Mouse (Mus musculus): Measurements from ENCODE around the gene Rangap1. TPM values are rescaled to one million over a fixed set of nuclear protein-coding genes. Genes with fewer than 3 reads are reported as not detected.

Gene Rangap1
- total RNA-seq, 1 experiment: 178 TPM

DNA sequence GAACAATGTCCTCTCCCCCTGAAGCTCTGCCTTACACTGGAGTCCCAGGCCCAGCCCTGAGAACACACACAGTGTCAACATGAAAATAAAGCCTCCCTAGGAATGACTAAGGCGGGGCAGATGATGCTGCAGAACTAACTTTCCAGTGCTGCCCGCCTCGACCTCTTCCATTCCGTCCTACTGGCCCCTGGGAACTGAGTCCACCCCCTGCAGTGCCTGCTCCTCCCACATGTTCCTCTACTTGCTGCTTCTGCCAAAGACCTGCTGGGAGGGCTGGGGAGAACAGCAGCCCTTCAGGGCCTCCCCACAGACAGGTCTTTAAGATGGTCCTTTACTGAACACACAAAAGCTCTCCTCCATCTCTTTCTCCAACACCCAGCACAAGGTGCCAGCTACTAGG, 34.5 kb downstream of the Rangap1 start:
- H3K36me3 ChIP-seq (ENCODE audit: control insufficient read depth, insufficient read depth, low read length, poor library complexity, severe bottlenecking): peaks cover 71% of the 10 kb centered on the region
- in situ Hi-C loops (cut with MboI; ENCODE audit: low sequenced_read_pairs in 2 of 2, unreplicated experiment in 2 of 2): no loop called here
- no peak overlapping the region for H3K4me3 ChIP-seq (ENCODE audit: insufficient read depth in 1 of 2, low read depth in 1 of 2, low read length in 2 of 2, poor library complexity in 1 of 2, severe bottlenecking in 1 of 2)
- H3K9ac ChIP-seq (ENCODE audit: insufficient read depth, low read depth, low read length, poor library complexity, severe bottlenecking): no peak overlapping the region
- H3K4me1 ChIP-seq (ENCODE audit: control insufficient read depth in 2 of 2, insufficient read depth in 2 of 2, low read length in 2 of 2, poor library complexity in 1 of 2): peaks cover 0 to 10% of the 10 kb centered on the region in 2 experiments; a peak in 1 of 4 replicates
- no peak overlapping the region for H3K27ac ChIP-seq (ENCODE audit: insufficient read depth, low read depth, low read length, poor library complexity, severe bottlenecking)
- no peak for TF ChIP-seq MAFK (IDR thresholded peaks at IDR 0.05; ENCODE audit: insufficient read depth, low read depth, low read length)
- no peak for TF ChIP-seq ZC3H11A (IDR thresholded peaks at IDR 0.05; ENCODE audit: borderline replicate concordance, low read depth, low read length)
- no peak for TF ChIP-seq CHD2 (IDR thresholded peaks at IDR 0.05; ENCODE audit: low read depth, low read length)
- TF ChIP-seq HCFC1 (IDR thresholded peaks at IDR 0.05; ENCODE audit: borderline replicate concordance, insufficient read depth, low read length): no peak
- TF ChIP-seq ZNF384 (IDR thresholded peaks at IDR 0.05; ENCODE audit: low read depth, low read length): no peak
- H3K9me3 ChIP-seq (ENCODE audit: control insufficient read depth, insufficient read depth, low read depth, low read length): no peaks in the 10 kb centered on the region
- no peak for DNase-seq (ENCODE audit: low read depth, low spot score)

GRCm38 (mm10) chr15:81709686-81710085, 35.6 kb downstream of the Rangap1 start:
- no peak overlapping the region for H3K4me3 ChIP-seq (ENCODE audit: insufficient read depth in 1 of 2, low read depth in 1 of 2, low read length in 2 of 2, poor library complexity in 1 of 2, severe bottlenecking in 1 of 2)
- in situ Hi-C loops (cut with MboI; ENCODE audit: low sequenced_read_pairs in 2 of 2, unreplicated experiment in 2 of 2): no loop called here
- no peak overlapping the region for H3K9ac ChIP-seq (ENCODE audit: insufficient read depth, low read depth, low read length, poor library complexity, severe bottlenecking)
- no peak for DNase-seq (ENCODE audit: low read depth, low spot score)
- TF ChIP-seq ZNF384 (IDR thresholded peaks at IDR 0.05; ENCODE audit: low read depth, low read length): no peak
- no peaks in the 10 kb centered on the region for H3K9me3 ChIP-seq (ENCODE audit: control insufficient read depth, insufficient read depth, low read depth, low read length)
- H3K27ac ChIP-seq (ENCODE audit: insufficient read depth, low read depth, low read length, poor library complexity, severe bottlenecking): no peak overlapping the region
- peaks cover 0 to 19% of the 10 kb centered on the region in 2 experiments; a peak in 1 of 4 replicates for H3K4me1 ChIP-seq (ENCODE audit: control insufficient read depth in 2 of 2, insufficient read depth in 2 of 2, low read length in 2 of 2, poor library complexity in 1 of 2)
- peaks cover 74% of the 10 kb centered on the region for H3K36me3 ChIP-seq (ENCODE audit: control insufficient read depth, insufficient read depth, low read length, poor library complexity, severe bottlenecking)

DNA sequence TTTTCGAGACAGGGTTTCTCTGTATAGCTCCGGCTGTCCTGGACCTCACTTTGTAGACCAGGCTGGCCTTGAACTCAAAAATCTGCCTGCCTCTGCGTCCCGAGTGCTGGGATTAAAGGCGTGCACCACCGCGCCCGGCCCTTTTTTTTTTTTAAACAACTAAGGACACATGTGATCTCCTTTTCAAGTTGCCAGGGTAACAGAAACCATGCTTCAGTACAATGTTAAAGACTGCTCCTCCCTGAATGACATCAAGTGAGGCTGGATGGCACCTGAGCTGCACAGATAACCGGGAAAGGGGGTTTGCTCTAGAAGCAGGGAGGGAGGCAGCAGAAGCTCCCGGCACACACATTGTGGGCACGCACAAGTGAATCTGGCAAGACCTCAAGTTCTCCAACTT, 36.3 kb downstream of the Rangap1 start:
- no peaks in the 10 kb centered on the region for H3K9me3 ChIP-seq (ENCODE audit: control insufficient read depth, insufficient read depth, low read depth, low read length)
- H3K36me3 ChIP-seq (ENCODE audit: control insufficient read depth, insufficient read depth, low read length, poor library complexity, severe bottlenecking): peaks cover 79% of the 10 kb centered on the region
- peaks cover 0 to 23% of the 10 kb centered on the region in 2 experiments; a peak in 2 of 4 replicates for H3K4me1 ChIP-seq (ENCODE audit: control insufficient read depth in 2 of 2, insufficient read depth in 2 of 2, low read length in 2 of 2, poor library complexity in 1 of 2)
- DNase-seq (ENCODE audit: low read depth, low spot score): no peak
- no peak overlapping the region for H3K27ac ChIP-seq (ENCODE audit: insufficient read depth, low read depth, low read length, poor library complexity, severe bottlenecking)
- no peak overlapping the region for H3K4me3 ChIP-seq (ENCODE audit: insufficient read depth in 1 of 2, low read depth in 1 of 2, low read length in 2 of 2, poor library complexity in 1 of 2, severe bottlenecking in 1 of 2)
- in situ Hi-C loops (cut with MboI; ENCODE audit: low sequenced_read_pairs in 2 of 2, unreplicated experiment in 2 of 2): no loop called here
- no peak overlapping the region for H3K9ac ChIP-seq (ENCODE audit: insufficient read depth, low read depth, low read length, poor library complexity, severe bottlenecking)
- TF ChIP-seq ZC3H11A (IDR thresholded peaks at IDR 0.05; ENCODE audit: borderline replicate concordance, low read depth, low read length) (no peak), CHD2 (IDR thresholded peaks at IDR 0.05; ENCODE audit: low read depth, low read length) (no peak), ZNF384 (IDR thresholded peaks at IDR 0.05; ENCODE audit: low read depth, low read length) (no peak), HCFC1 (IDR thresholded peaks at IDR 0.05; ENCODE audit: borderline replicate concordance, insufficient read depth, low read length) (no peak), MAFK (IDR thresholded peaks at IDR 0.05; ENCODE audit: insufficient read depth, low read depth, low read length) (no peak)

DNA sequence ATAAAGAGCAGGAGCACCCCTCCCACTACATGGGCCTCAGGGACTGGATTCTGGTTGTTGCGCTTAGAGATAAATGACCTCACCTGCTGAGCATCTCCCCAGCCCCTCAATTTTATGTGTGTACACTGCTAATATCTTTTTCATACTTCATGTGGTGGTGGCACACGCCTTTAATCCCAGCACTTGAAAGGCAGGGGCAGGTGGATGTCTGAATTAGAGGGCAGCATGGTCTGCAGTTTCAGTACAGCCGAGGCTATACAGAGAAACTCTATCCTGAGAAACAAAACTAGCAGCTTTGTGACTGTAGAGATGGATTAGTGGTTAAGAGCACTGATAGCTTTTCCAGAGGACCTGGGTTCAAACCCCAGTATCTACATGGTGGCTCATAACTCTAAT, 42.2 kb downstream of the Rangap1 start:
- Histone ChIP-seq H3K9me3 (ENCODE audit: control insufficient read depth, insufficient read depth, low read depth, low read length) (no peaks in the 10 kb centered on the region), H3K36me3 (ENCODE audit: control insufficient read depth, insufficient read depth, low read length, poor library complexity, severe bottlenecking) (peaks cover 38% of the 10 kb centered on the region), H3K4me3 (ENCODE audit: insufficient read depth in 1 of 2, low read depth in 1 of 2, low read length in 2 of 2, poor library complexity in 1 of 2, severe bottlenecking in 1 of 2) (no peak overlapping the region), H3K9ac (ENCODE audit: insufficient read depth, low read depth, low read length, poor library complexity, severe bottlenecking) (no peak overlapping the region), H3K27ac (ENCODE audit: insufficient read depth, low read depth, low read length, poor library complexity, severe bottlenecking) (no peak overlapping the region), H3K4me1 (ENCODE audit: control insufficient read depth in 2 of 2, insufficient read depth in 2 of 2, low read length in 2 of 2, poor library complexity in 1 of 2) (peaks cover 2 to 21% of the 10 kb centered on the region in 2 experiments; a peak in 2 of 4 replicates)
- no peak for DNase-seq (ENCODE audit: low read depth, low spot score)
- no peak for TF ChIP-seq HCFC1 (IDR thresholded peaks at IDR 0.05; ENCODE audit: borderline replicate concordance, insufficient read depth, low read length)
- no peak for TF ChIP-seq ZNF384 (IDR thresholded peaks at IDR 0.05; ENCODE audit: low read depth, low read length)
- TF ChIP-seq CHD2 (IDR thresholded peaks at IDR 0.05; ENCODE audit: low read depth, low read length): no peak
- TF ChIP-seq MAFK (IDR thresholded peaks at IDR 0.05; ENCODE audit: insufficient read depth, low read depth, low read length): no peak
- in situ Hi-C loops (cut with MboI; ENCODE audit: low sequenced_read_pairs in 2 of 2, unreplicated experiment in 2 of 2): no loop called here
